Mouse (Mus musculus) neural tube, embryonic 14.5 days (tissue): ENCODE results near the gene Shisa4. TPM values are rescaled to one million over a fixed set of nuclear protein-coding genes. Genes with fewer than 3 reads are reported as not detected.

Experiments
- polyA plus RNA-seq: library from polyadenylated mRNA; unstranded; fragments of >200 nt; fragmentation: Nextera tagmentation; extraction: Ambion mirVana; gene quantifications from 2 replicates; pipeline ENCODE4 v1.2.1, GENCODE M21; 2014

Gene Shisa4
- polyA plus RNA-seq, 1 experiment from 2014 or later, result 75.5 TPM

Other genes starting within 250 kb of the Shisa4 start
- 0.15 and 0.58 TPM in 2 replicates for gene Ptpn7, start 242.5 kb downstream of the Shisa4 start, polyA plus RNA-seq
- 335 and 370 TPM in 2 replicates for gene Arl8a, start 228.4 kb downstream of the Shisa4 start, polyA plus RNA-seq
- 0.94 and 0.95 TPM in 2 replicates for gene Gpr37l1, start 207.6 kb downstream of the Shisa4 start, polyA plus RNA-seq
- 0.27 and 0.35 TPM in 2 replicates for gene Elf3, start 116.7 kb downstream of the Shisa4 start, polyA plus RNA-seq
- gene Rnpep, start 91.2 kb downstream of the Shisa4 start, polyA plus RNA-seq, result 89.5 and 107 TPM in 2 replicates
- 160 and 161 TPM in 2 replicates for gene Timm17a, start 61.5 kb downstream of the Shisa4 start, polyA plus RNA-seq
- 0.17 TPM in 2 replicates for gene Lmod1, start 50.4 kb downstream of the Shisa4 start, polyA plus RNA-seq
- 127 and 156 TPM in 2 replicates for gene Ipo9, start 55.3 kb upstream of the Shisa4 start, polyA plus RNA-seq
- 61.2 and 64.9 TPM in 2 replicates for gene Nav1, start 232.1 kb upstream of the Shisa4 start, polyA plus RNA-seq